Mouse (Mus musculus) ES-Bruce4 (cell line): ENCODE data around the gene Frmd5. TPM values are rescaled to one million over a fixed set of nuclear protein-coding genes. Genes with fewer than 3 reads are reported as not detected.
A peak's percentile ranks its signal among the peaks of the same experiment; 100 is the strongest.
"Not testable (repeated sequence)": the region's sequence is repeated elsewhere in the genome, so short reads cannot be mapped to it uniquely, and the experiment has no call there.

ENCODE experiments used
- H3K27ac ChIP-seq: 2 replicates; pipeline ENCODE4 v1.5.1; 2012; ENCODE audit warnings: low read length, inconsistent platforms; ENCODE audit not compliant: insufficient read depth
- H3K27me3 ChIP-seq: 2 replicates; pipeline ENCODE4 v1.6.1; 2012; ENCODE audit warnings: mild to moderate bottlenecking, low read length, inconsistent platforms; ENCODE audit not compliant: control insufficient read depth, poor library complexity, insufficient read depth, severe bottlenecking
- H3K36me3 ChIP-seq: 2 replicates; pipeline ENCODE4 v1.6.1; 2012; ENCODE audit warnings: inconsistent platforms, mild to moderate bottlenecking, low read length, moderate library complexity; ENCODE audit not compliant: control insufficient read depth, poor library complexity, insufficient read depth, severe bottlenecking
- H3K4me1 ChIP-seq: one replicate; pipeline ENCODE4 v1.8.1; 2011; ENCODE audit warnings: low read length; ENCODE audit not compliant: control insufficient read depth, insufficient read depth
- H3K4me3 ChIP-seq: 2 replicates; pipeline ENCODE4 v1.5.1; 2011; ENCODE audit warnings: low read depth, mild to moderate bottlenecking, low read length
- H3K9ac ChIP-seq: 2 replicates; pipeline ENCODE4 v1.6.1; 2012; ENCODE audit warnings: low read depth, mild to moderate bottlenecking, inconsistent platforms; ENCODE audit not compliant: poor library complexity, severe bottlenecking
- H3K9me3 ChIP-seq: replicated peaks from 2 replicates; pipeline ENCODE4 v1.6.1; 2012; ENCODE audit warnings: mild to moderate bottlenecking, low read length, inconsistent platforms; ENCODE audit not compliant: control insufficient read depth, poor library complexity, insufficient read depth, severe bottlenecking
- CTCF ChIP-seq: IDR thresholded peaks from one replicate; pipeline ENCODE4 v1.8.1; 2011; ENCODE audit warnings: low read depth, low read length
- EP300 ChIP-seq: IDR thresholded peaks from 2 replicates; pipeline ENCODE4 v1.6.1; 2011; ENCODE audit warnings: low read depth, low read length; ENCODE audit not compliant: insufficient read depth
- POLR2A ChIP-seq: IDR thresholded peaks from one replicate; pipeline ENCODE4 v1.8.1; 2011; ENCODE audit warnings: low read length; ENCODE audit not compliant: insufficient read depth
- polyA plus RNA-seq: library from polyadenylated mRNA; stranded (reverse); fragments of >200 nt; gene quantifications from 2 replicates; pipeline ENCODE4 v1.2.4, GENCODE M21; 2011; ENCODE audit warnings: low read depth; ENCODE audit not compliant: missing spikeins, insufficient read depth, insufficient read length

Gene Frmd5
- polyA plus RNA-seq, 1 experiment: 10.5 TPM

- no peak overlapping the region for H3K9ac ChIP-seq
- no peaks in the 10 kb centered on the region for H3K9me3 ChIP-seq
- no peak overlapping the region for H3K27ac ChIP-seq
- H3K4me1 ChIP-seq: peaks cover 2% of the 10 kb centered on the region
- no peaks in the 10 kb centered on the region for H3K36me3 ChIP-seq
- no peak for TF ChIP-seq POLR2A
- TF ChIP-seq EP300: no peak
- peak; percentile 76 for TF ChIP-seq CTCF
- H3K27me3 ChIP-seq: no peaks in the 10 kb centered on the region
- H3K4me3 ChIP-seq: no peak overlapping the region
Observed at GRCm38 (mm10) chr2:121832484-121832894, 25.6 kb upstream of the Frmd5 start.

DNA sequence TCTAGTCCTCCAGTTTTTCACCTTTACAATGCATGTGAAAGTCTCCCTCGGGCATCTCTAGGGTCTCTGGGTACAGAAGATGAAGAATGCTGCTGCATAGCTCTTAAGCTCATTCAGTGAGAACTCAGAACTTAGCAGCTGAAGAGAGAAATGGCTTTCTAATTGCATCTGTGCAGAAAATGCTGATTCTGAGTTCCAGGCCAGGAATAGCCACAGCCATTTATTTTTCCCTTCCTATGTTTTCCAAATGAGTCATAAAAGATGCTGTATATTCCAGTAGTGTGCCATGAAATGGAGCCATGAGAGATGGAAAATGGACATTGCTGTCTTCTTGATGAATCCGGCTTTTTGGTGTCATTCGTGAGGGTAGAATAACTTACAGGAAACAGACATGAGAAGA lies 21.5 kb upstream of the Frmd5 start:
- no peaks in the 10 kb centered on the region for H3K36me3 ChIP-seq
- H3K4me1 ChIP-seq: peaks cover 3% of the 10 kb centered on the region
- H3K4me3 ChIP-seq: no peak overlapping the region
- no peak overlapping the region for H3K27ac ChIP-seq
- TF ChIP-seq POLR2A: no peak
- TF ChIP-seq CTCF: no peak
- no peak for TF ChIP-seq EP300
- no peaks in the 10 kb centered on the region for H3K9me3 ChIP-seq
- H3K27me3 ChIP-seq: no peaks in the 10 kb centered on the region
- H3K9ac ChIP-seq: no peak overlapping the region

- no peaks in the 10 kb centered on the region for H3K27me3 ChIP-seq
- no peak overlapping the region for H3K9ac ChIP-seq
- no peak for TF ChIP-seq CTCF
- no peak for TF ChIP-seq POLR2A
- no peak for TF ChIP-seq EP300
- H3K4me3 ChIP-seq: no peak overlapping the region
- H3K36me3 ChIP-seq: no peaks in the 10 kb centered on the region
- H3K4me1 ChIP-seq: peaks cover 3% of the 10 kb centered on the region
- no peak overlapping the region for H3K27ac ChIP-seq
- H3K9me3 ChIP-seq: no peaks in the 10 kb centered on the region
Observed at GRCm38 (mm10) chr2:121826189-121826588, 19.3 kb upstream of the Frmd5 start.

GRCm38 (mm10) chr2:121824653-121825052 lies 17.8 kb upstream of the Frmd5 start:
- Histone ChIP-seq H3K27me3 (no peaks in the 10 kb centered on the region), H3K4me1 (peaks cover 3% of the 10 kb centered on the region), H3K36me3 (no peaks in the 10 kb centered on the region), H3K4me3 (no peak overlapping the region), H3K9me3 (no peaks in the 10 kb centered on the region), H3K27ac (no peak overlapping the region), H3K9ac (no peak overlapping the region)
- no peak for TF ChIP-seq POLR2A
- no peak for TF ChIP-seq CTCF
- TF ChIP-seq EP300: no peak

GRCm38 (mm10) chr2:121821787-121822186 lies 14.9 kb upstream of the Frmd5 start:
- no peak overlapping the region for H3K9ac ChIP-seq
- H3K36me3 ChIP-seq: no peaks in the 10 kb centered on the region
- H3K4me1 ChIP-seq: peaks cover 3% of the 10 kb centered on the region
- no peaks in the 10 kb centered on the region for H3K9me3 ChIP-seq
- no peaks in the 10 kb centered on the region for H3K27me3 ChIP-seq
- H3K27ac ChIP-seq: no peak overlapping the region
- no peak overlapping the region for H3K4me3 ChIP-seq
- no peak for TF ChIP-seq POLR2A
- TF ChIP-seq CTCF: no peak
- TF ChIP-seq EP300: no peak

GRCm38 (mm10) chr2:121810876-121811275 lies 4.0 kb upstream of the Frmd5 start:
- not testable (repeated sequence) for H3K9ac ChIP-seq, H3K36me3 ChIP-seq, H3K9me3 ChIP-seq, H3K27ac ChIP-seq, H3K4me1 ChIP-seq, H3K27me3 ChIP-seq, H3K4me3 ChIP-seq

GRCm38 (mm10) chr2:121809126-121809525 lies 2.2 kb upstream of the Frmd5 start:
- no peak overlapping the region for H3K27ac ChIP-seq
- H3K9me3 ChIP-seq: no peaks in the 10 kb centered on the region
- H3K36me3 ChIP-seq: no peaks in the 10 kb centered on the region
- no peak overlapping the region for H3K4me3 ChIP-seq
- TF ChIP-seq EP300 (no peak), POLR2A (no peak), CTCF (no peak)
- no peak overlapping the region for H3K9ac ChIP-seq
- peaks cover 2% of the 10 kb centered on the region for H3K4me1 ChIP-seq
- H3K27me3 ChIP-seq: no peaks in the 10 kb centered on the region; the same call in 1 of the 2 replicates
